Mouse (Mus musculus): ENCODE results near the gene Tmprss2.

DNA sequence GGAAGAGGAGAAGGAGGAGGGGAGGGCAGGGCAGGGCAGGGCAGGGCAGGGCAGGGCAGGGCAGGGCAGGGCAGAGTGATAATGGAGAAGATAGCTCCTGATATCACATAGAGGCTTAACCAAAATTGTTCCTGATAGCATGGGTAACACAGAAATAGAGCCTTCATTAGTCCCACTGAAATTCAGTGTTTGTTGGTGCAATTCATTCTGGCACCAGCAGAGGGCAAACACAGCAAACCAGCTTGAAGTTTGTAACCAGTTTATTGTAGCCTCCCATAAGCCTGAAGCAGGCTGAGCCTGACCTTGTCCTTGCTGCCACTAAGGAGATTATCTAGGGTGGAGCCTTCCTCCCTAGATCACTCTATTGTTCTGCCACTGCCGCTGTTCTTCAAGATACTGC lies 88.0 kb downstream of the Tmprss2 start:
- no peak for TF ChIP-seq POLR2A (IDR thresholded peaks at IDR 0.05; ENCODE audit: insufficient read depth, low read depth, low read length)
- TF ChIP-seq CTCF (IDR thresholded peaks at IDR 0.05; ENCODE audit: insufficient read depth, low read depth, low read length) = no peak
